Mouse (Mus musculus): ENCODE results near the gene Txn2. TPM values are rescaled to one million over a fixed set of nuclear protein-coding genes. Genes with fewer than 3 reads are reported as not detected.

Gene Txn2
- polyA plus RNA-seq, 1 experiment, result 253 TPM

- 90% methylated on average over 10 of the region's 10 CpGs for WGBS
- Histone ChIP-seq H3K27me3 (ENCODE audit: control insufficient read depth, insufficient read depth, low read length) (no peaks in the 10 kb centered on the region), H3K27ac (ENCODE audit: control insufficient read depth, insufficient read depth, low read length) (no peak overlapping the region), H3K36me3 (ENCODE audit: control insufficient read depth, insufficient read depth, low read length) (no peaks in the 10 kb centered on the region), H3K4me3 (ENCODE audit: control insufficient read depth, insufficient read depth, low read length) (no peak overlapping the region), H3K4me1 (replicated peaks; ENCODE audit: control insufficient read depth, insufficient read depth, low read length) (peaks cover 24% of the 10 kb centered on the region)
- DNase-seq, result no peak
- no peak for TF ChIP-seq POLR2A (IDR thresholded peaks at IDR 0.05; ENCODE audit: control insufficient read depth, extremely low read depth, insufficient read depth, low read length, poor library complexity)
- TF ChIP-seq CTCF (IDR thresholded peaks at IDR 0.05; ENCODE audit: borderline replicate concordance, control insufficient read depth, extremely low read depth, insufficient read depth, low read length, poor library complexity), result no peak
These were observed 22.3 kb downstream of the Txn2 start for GRCm38 (mm10) chr15:77906545-77906944.

DNA sequence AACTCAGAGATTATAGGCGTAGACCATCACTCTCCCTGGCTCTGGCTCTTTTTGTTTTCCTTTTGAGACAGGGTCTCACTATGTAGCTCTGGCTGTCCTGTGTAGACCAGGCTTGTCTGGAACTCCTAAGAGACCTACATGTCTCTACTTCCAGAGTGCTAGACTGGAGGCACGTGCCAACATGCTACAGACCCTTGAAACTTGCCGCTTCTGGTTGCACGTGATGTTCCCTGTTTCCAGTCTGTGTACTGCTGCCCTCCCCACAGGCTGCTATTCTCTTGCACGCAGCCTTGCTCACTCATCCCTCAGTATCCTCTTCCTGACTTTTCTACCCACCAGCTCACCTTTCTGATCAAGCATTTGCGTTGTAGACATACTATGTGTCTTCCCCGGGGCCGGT lies 22.7 kb downstream of the Txn2 start:
- H3K4me3 ChIP-seq (ENCODE audit: control insufficient read depth, insufficient read depth, low read length), result no peak overlapping the region
- no peak overlapping the region for H3K27ac ChIP-seq (ENCODE audit: control insufficient read depth, insufficient read depth, low read length)
- WGBS, result 92% methylated on average over 8 of the region's 8 CpGs
- no peaks in the 10 kb centered on the region for H3K27me3 ChIP-seq (ENCODE audit: control insufficient read depth, insufficient read depth, low read length)
- TF ChIP-seq POLR2A (IDR thresholded peaks at IDR 0.05; ENCODE audit: control insufficient read depth, extremely low read depth, insufficient read depth, low read length, poor library complexity) (no peak), CTCF (IDR thresholded peaks at IDR 0.05; ENCODE audit: borderline replicate concordance, control insufficient read depth, extremely low read depth, insufficient read depth, low read length, poor library complexity) (no peak)
- no peak for DNase-seq
- no peaks in the 10 kb centered on the region for H3K36me3 ChIP-seq (ENCODE audit: control insufficient read depth, insufficient read depth, low read length)
- H3K4me1 ChIP-seq (replicated peaks; ENCODE audit: control insufficient read depth, insufficient read depth, low read length), result peaks cover 24% of the 10 kb centered on the region

DNA sequence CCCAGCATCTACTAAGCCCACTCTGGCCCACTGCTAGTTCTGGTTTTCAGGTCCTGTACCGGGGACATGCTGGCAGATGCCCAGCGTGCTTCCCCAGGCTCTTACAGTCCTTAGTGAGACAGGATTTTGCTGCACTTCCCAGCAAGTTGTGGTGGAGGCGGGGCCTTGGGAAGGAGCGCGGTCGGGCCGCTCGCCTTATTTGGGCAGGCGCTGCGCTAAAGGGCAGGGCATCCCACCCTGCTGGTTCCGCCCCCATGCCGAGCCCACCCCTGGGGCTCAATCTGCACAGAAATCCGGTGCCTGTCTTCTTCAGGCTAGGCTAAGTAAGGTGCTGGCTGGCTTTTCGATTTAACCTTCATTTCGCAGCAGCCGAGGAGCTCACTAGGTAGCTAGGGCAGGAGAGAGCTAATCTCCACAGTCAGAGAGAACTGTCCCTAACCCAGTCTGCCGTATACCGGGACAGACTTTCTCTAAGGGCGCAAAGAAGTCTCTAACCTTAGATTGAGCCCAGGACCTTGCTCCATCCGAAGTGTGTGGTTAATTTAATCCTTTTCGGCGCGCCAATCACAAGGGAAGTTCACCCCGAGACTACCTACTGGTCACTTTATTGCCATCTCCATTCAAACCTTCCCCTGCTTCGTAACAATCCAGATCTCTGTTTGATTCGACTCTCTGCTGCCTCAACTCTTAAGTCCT lies 23.4 kb downstream of the Txn2 start:
- peak; percentile 71 for DNase-seq
- H3K27ac ChIP-seq (ENCODE audit: control insufficient read depth, insufficient read depth, low read length), result peak overlapping the region; percentile 37
- no peaks in the 10 kb centered on the region for H3K36me3 ChIP-seq (ENCODE audit: control insufficient read depth, insufficient read depth, low read length)
- no peak for TF ChIP-seq POLR2A (IDR thresholded peaks at IDR 0.05; ENCODE audit: control insufficient read depth, extremely low read depth, insufficient read depth, low read length, poor library complexity)
- 0 out of 2 replicates have a peak, but pooled peaks have one; percentile 13 for TF ChIP-seq CTCF (IDR thresholded peaks at IDR 0.05; ENCODE audit: borderline replicate concordance, control insufficient read depth, extremely low read depth, insufficient read depth, low read length, poor library complexity)
- peaks cover 24% of the 10 kb centered on the region for H3K4me1 ChIP-seq (replicated peaks; ENCODE audit: control insufficient read depth, insufficient read depth, low read length)
- H3K27me3 ChIP-seq (ENCODE audit: control insufficient read depth, insufficient read depth, low read length), result no peaks in the 10 kb centered on the region
- WGBS, result 18% methylated on average over 26 of the region's 26 CpGs
- H3K4me3 ChIP-seq (ENCODE audit: control insufficient read depth, insufficient read depth, low read length), result peak overlapping the region; percentile 24; the same call in 1 of the 2 replicates

DNA sequence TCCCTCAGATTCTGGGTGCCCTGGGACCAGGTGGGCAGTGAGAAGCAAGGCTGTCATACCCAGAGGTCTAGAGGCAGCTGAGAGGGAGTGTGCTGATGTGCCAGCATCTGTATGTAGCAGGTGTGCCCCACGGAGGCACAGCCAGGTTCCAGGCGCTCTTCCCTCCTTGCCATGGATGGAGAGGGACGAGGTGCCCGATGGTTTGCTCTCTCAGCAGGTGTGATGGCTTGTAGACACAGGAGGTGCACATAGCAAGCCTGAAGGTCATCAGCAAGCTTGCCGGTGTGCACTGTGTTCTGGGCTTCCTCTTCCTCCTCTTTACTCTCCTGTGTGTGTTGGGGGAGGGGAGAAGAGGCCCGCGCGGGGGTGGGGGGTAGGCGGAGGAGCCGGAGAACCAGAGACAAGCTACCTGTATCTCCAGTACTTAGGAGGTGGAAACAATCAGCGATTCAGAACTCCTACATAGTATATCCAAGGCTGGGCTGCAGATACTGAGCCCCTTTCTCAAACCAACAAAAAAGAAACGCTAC lies 24.4 kb downstream of the Txn2 start:
- Histone ChIP-seq H3K4me1 (replicated peaks; ENCODE audit: control insufficient read depth, insufficient read depth, low read length) (peaks cover 24% of the 10 kb centered on the region), H3K4me3 (ENCODE audit: control insufficient read depth, insufficient read depth, low read length) (no peak overlapping the region), H3K27ac (ENCODE audit: control insufficient read depth, insufficient read depth, low read length) (peak overlapping the region; percentile 4; the same call in 1 of the 2 replicates), H3K27me3 (ENCODE audit: control insufficient read depth, insufficient read depth, low read length) (no peaks in the 10 kb centered on the region), H3K36me3 (ENCODE audit: control insufficient read depth, insufficient read depth, low read length) (no peaks in the 10 kb centered on the region)
- peak; percentile 51 for DNase-seq
- WGBS, result 23% methylated on average over 12 of the region's 12 CpGs
- no peak for TF ChIP-seq CTCF (IDR thresholded peaks at IDR 0.05; ENCODE audit: borderline replicate concordance, control insufficient read depth, extremely low read depth, insufficient read depth, low read length, poor library complexity)
- no peak for TF ChIP-seq POLR2A (IDR thresholded peaks at IDR 0.05; ENCODE audit: control insufficient read depth, extremely low read depth, insufficient read depth, low read length, poor library complexity)

DNA sequence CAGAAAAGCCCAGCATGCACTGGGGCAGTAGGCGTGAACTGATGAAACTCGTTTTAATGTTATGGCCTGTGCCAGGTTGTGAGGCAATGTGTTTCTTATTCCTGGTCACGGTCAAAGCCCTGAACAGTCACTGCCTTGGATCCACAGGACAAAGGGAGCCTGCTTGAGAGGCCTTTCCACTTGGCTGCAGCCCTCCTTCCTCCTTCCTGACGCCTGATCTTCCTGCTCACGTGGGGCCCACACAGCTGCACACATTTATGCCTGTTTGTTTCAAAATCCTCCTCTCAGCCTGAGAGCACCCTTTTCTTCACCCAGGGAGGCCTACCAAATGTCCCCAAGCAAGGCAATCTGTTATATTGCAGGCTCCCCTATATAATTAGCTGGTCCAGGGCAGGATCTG lies 25.6 kb downstream of the Txn2 start:
- H3K27me3 ChIP-seq (ENCODE audit: control insufficient read depth, insufficient read depth, low read length), result no peaks in the 10 kb centered on the region
- TF ChIP-seq POLR2A (IDR thresholded peaks at IDR 0.05; ENCODE audit: control insufficient read depth, extremely low read depth, insufficient read depth, low read length, poor library complexity) (no peak), CTCF (IDR thresholded peaks at IDR 0.05; ENCODE audit: borderline replicate concordance, control insufficient read depth, extremely low read depth, insufficient read depth, low read length, poor library complexity) (no peak)
- H3K36me3 ChIP-seq (ENCODE audit: control insufficient read depth, insufficient read depth, low read length), result no peaks in the 10 kb centered on the region
- H3K27ac ChIP-seq (ENCODE audit: control insufficient read depth, insufficient read depth, low read length), result no peak overlapping the region
- DNase-seq, result no peak
- WGBS, result 74% methylated on average over 5 of the region's 5 CpGs
- H3K4me1 ChIP-seq (replicated peaks; ENCODE audit: control insufficient read depth, insufficient read depth, low read length), result peaks cover 24% of the 10 kb centered on the region
- no peak overlapping the region for H3K4me3 ChIP-seq (ENCODE audit: control insufficient read depth, insufficient read depth, low read length)

DNA sequence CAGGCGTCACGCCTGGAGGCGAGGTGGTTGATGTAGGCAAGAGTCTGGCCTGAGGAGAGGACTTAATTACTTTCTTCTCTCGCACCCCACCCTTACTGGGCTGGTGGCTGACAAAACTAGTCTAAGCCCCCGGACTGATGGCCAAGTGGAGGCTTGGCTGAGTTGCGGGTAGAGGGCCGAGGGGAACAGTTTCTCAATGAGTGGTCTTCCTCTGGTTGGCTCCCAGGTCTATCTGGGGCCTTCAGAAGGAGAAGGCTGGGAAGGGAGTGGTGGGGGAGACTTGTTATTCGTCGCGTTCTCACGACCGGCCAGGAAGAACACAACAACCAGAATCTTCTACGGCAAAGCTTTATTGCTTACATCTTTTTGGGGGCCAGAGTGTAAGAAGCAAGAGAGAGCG lies 33.9 kb downstream of the Txn2 start:
- Histone ChIP-seq H3K27me3 (ENCODE audit: control insufficient read depth, insufficient read depth, low read length) (no peaks in the 10 kb centered on the region), H3K27ac (ENCODE audit: control insufficient read depth, insufficient read depth, low read length) (peak overlapping the region; percentile 2; the same call in 1 of the 2 replicates), H3K36me3 (ENCODE audit: control insufficient read depth, insufficient read depth, low read length) (no peaks in the 10 kb centered on the region), H3K4me1 (replicated peaks; ENCODE audit: control insufficient read depth, insufficient read depth, low read length) (peaks cover 7% of the 10 kb centered on the region), H3K4me3 (ENCODE audit: control insufficient read depth, insufficient read depth, low read length) (no peak overlapping the region)
- WGBS, result 80% methylated on average over 13 of the region's 14 CpGs
- DNase-seq, result no peak
- TF ChIP-seq POLR2A (IDR thresholded peaks at IDR 0.05; ENCODE audit: control insufficient read depth, extremely low read depth, insufficient read depth, low read length, poor library complexity), result no peak
- TF ChIP-seq CTCF (IDR thresholded peaks at IDR 0.05; ENCODE audit: borderline replicate concordance, control insufficient read depth, extremely low read depth, insufficient read depth, low read length, poor library complexity), result no peak
